Mouse (Mus musculus): Measurements from ENCODE around the gene Kdm6b.

GRCm38 (mm10) chr11:69432640-69432982, 19.1 kb upstream of the Kdm6b start:
- TF ChIP-seq POLR2A (IDR thresholded peaks at IDR 0.05; ENCODE audit: low read depth, low read length) (no peak), CHD1 (IDR thresholded peaks at IDR 0.05; ENCODE audit: low read depth, low read length) (no peak), POLR2AphosphoS2 (IDR thresholded peaks at IDR 0.05; ENCODE audit: low read depth, low read length) (no peak), EP300 (IDR thresholded peaks at IDR 0.05; ENCODE audit: low read length) (no peak), KAT2A (IDR thresholded peaks at IDR 0.05; ENCODE audit: insufficient replicate concordance, low read length) (no peak), CTCF (conservative IDR thresholded peaks at IDR 0.05 in 1 of 2, IDR thresholded peaks at IDR 0.05 in 1 of 2; ENCODE audit: low read depth in 2 of 2, low read length in 2 of 2) (no peak)
